8 mouse cellular contexts compared by ENCODE assay signal in genomic region chr11:87126824-87127816, GRCm38 (mm10). TPM values are rescaled to one million over a fixed set of nuclear protein-coding genes. Genes with fewer than 3 reads are reported as not detected.
DNase-seq lines count a peak whose midpoint lies in the region; ATAC-seq and TF ChIP-seq lines count a peak whose summit lies in the region.

Trim37 (plus strand) TSS chr11:87127077.

- no peak for TF ChIP-seq CTCF in Patski (IDR thresholded peaks at IDR 0.05)

- H3K27me3 ChIP-seq in Patski, result no peaks in the 10 kb centered on the region
- no peaks in the 10 kb centered on the region for H3K27me3 ChIP-seq in hindbrain, embryonic 13.5 days

- H3K36me3 ChIP-seq in hindbrain, embryonic 13.5 days, result peaks cover 32% of the 10 kb centered on the region

- no peaks in the 10 kb centered on the region for H3K9me3 ChIP-seq in hindbrain, embryonic 13.5 days

- peak within 1 kb of the TSS; percentile 96 for H3K27ac ChIP-seq in hindbrain, embryonic 13.5 days

- H3K9ac ChIP-seq in hindbrain, embryonic 13.5 days, result peak within 1 kb of the TSS; percentile 95

- H3K4me3 ChIP-seq in hindbrain, embryonic 13.5 days, result peak within 1 kb of the TSS; percentile 96

- in situ Hi-C loops in Patski (cut with MboI; ENCODE audit: low pct_unique_long_range_greater_than_20kb), result no loop called here

- DNase-seq in Patski (ENCODE audit: low read depth, low spot score), result peak; percentile 54
- DNase-seq in cerebellum, postnatal 14 days, result peak; percentile 88 to 89
- DNase-seq in frontal cortex, postnatal 14 days (ENCODE audit: low spot score in 2 of 2), result peak; percentile 82 to 84
- peak; percentile 71 to 77 for DNase-seq in layer of hippocampus, postnatal 25 days (ENCODE audit: extremely low spot score in 1 of 2, low spot score in 1 of 2)
- peak; percentile 91 for DNase-seq in lung, postnatal 25 days (ENCODE audit: low spot score)
- DNase-seq in retina, embryonic 14.5 days (ENCODE audit: low spot score), result peak; percentile 95
- DNase-seq in thymus, postnatal 4 days, result peak; percentile 86

- peaks cover 26% of the 10 kb centered on the region for H3K4me1 ChIP-seq in hindbrain, embryonic 13.5 days (replicated peaks)

- CTCF ChIA-PET in Patski (lab: Charles Lee), result no interaction called here

- POLR2A ChIA-PET in Patski (lab: Charles Lee), result interaction anchor here (0.6 to 1.3 kb wide), 3 partner anchors 10 to 12 kb away, joined by 3 to 5 read pairs (median 3); no protein-coding TSS in a partner anchor

- peak within 1 kb of the TSS; percentile 71 for H3K4me2 ChIP-seq in hindbrain, embryonic 13.5 days

- under 1% methylated on average over 90 of the region's 105 CpGs for WGBS in hindbrain, embryonic 13.5 days

- peak; percentile 91 for ATAC-seq in Patski
- ATAC-seq in hindbrain, embryonic 13.5 days (ENCODE audit: low FRiP score), result peak; percentile 95

RNA-seq across cellular contexts. Expression of gene Trim37, which starts in this region (rescaled TPM):
- 33.1 TPM for polyA plus RNA-seq in Patski (2021)
- 82.1 and 83.5 TPM in 2 replicates for polyA plus RNA-seq in hindbrain, embryonic 13.5 days (2015; fragmentation: Nextera tagmentation; extraction: Ambion mirVana)
- total RNA-seq in layer of hippocampus, postnatal 25 days (2021), result 100 to 1,000 TPM; 189 to 204 TPM

Comparison
In these comparisons a context has a peak if more than half of its experiments do, and no peak if none do; other contexts are left out.
1. Peak in every context shown above with its lines: DNase-seq, ATAC-seq, H3K4me3 ChIP-seq and H3K27ac ChIP-seq.